Mouse (Mus musculus) kidney, embryonic 16.5 days (tissue): ENCODE measurements around the gene Mpped2. TPM values are rescaled to one million over a fixed set of nuclear protein-coding genes. Genes with fewer than 3 reads are reported as not detected.
A peak's percentile ranks its signal among the peaks of the same experiment; 100 is the strongest.

Experiments used
- ATAC-seq: fragments of 200-750 bp; cut with Nextera tagmentation; 2 replicates; pipeline ENCODE4 v1.8.0; 2017; ENCODE audit warnings: moderate TSS enrichment; ENCODE audit not compliant: low FRiP score, low TSS enrichment
- H3K27ac ChIP-seq: fragments of 300-500 bp; sonication (generic); 2 replicates; pipeline ENCODE4 v1.5.1; 2014; ENCODE audit warnings: low read length
- H3K27me3 ChIP-seq: fragments of 300-500 bp; sonication (generic); 2 replicates; pipeline ENCODE4 v1.6.1; 2014; ENCODE audit warnings: low read length, control low read depth, mixed read lengths; ENCODE audit not compliant: insufficient read depth
- H3K36me3 ChIP-seq: fragments of 300-500 bp; sonication (generic); 2 replicates; pipeline ENCODE4 v1.6.1; 2014; ENCODE audit warnings: low read length, control low read depth, mixed read lengths; ENCODE audit not compliant: insufficient read depth
- H3K4me1 ChIP-seq: fragments of 300-500 bp; sonication (generic); 2 replicates; pipeline ENCODE4 v1.6.1; 2014; ENCODE audit warnings: low read length, control low read depth, mixed read lengths; ENCODE audit not compliant: insufficient read depth
- H3K4me2 ChIP-seq: fragments of 300-500 bp; sonication (generic); replicated peaks from 2 replicates; pipeline ENCODE4 v1.6.1; 2014; ENCODE audit warnings: low read depth, low read length
- H3K4me3 ChIP-seq: fragments of 300-500 bp; sonication (generic); 2 replicates; pipeline ENCODE4 v1.5.1; 2014; ENCODE audit warnings: mild to moderate bottlenecking, low read length
- H3K9ac ChIP-seq: fragments of 300-500 bp; sonication (generic); replicated peaks from 2 replicates; pipeline ENCODE4 v1.6.1; 2014; ENCODE audit warnings: low read length
- H3K9me3 ChIP-seq: fragments of 300-500 bp; sonication (generic); 2 replicates; pipeline ENCODE4 v1.6.1; 2016; ENCODE audit warnings: low read length, control low read depth
- whole genome bisulfite sequencing: fragments of 180-500 bp; shearing (Covaris S2); extraction: QIAGEN DNeasy Blood & Tissue Kit; methylation state at CpG from one replicate; pipeline ENCODE4 v1.1.7; 2014; 5-methylcytosine and 5-hydroxymethylcytosine counted together
- polyA plus RNA-seq: library from polyadenylated mRNA; unstranded; fragments of >200 nt; fragmentation: Nextera tagmentation; extraction: Ambion mirVana; gene quantifications from 2 replicates; pipeline ENCODE4 v1.2.1, GENCODE M21; 2015

The Mpped2 gene
- 28.6 and 32.0 TPM in 2 replicates for polyA plus RNA-seq

DNA sequence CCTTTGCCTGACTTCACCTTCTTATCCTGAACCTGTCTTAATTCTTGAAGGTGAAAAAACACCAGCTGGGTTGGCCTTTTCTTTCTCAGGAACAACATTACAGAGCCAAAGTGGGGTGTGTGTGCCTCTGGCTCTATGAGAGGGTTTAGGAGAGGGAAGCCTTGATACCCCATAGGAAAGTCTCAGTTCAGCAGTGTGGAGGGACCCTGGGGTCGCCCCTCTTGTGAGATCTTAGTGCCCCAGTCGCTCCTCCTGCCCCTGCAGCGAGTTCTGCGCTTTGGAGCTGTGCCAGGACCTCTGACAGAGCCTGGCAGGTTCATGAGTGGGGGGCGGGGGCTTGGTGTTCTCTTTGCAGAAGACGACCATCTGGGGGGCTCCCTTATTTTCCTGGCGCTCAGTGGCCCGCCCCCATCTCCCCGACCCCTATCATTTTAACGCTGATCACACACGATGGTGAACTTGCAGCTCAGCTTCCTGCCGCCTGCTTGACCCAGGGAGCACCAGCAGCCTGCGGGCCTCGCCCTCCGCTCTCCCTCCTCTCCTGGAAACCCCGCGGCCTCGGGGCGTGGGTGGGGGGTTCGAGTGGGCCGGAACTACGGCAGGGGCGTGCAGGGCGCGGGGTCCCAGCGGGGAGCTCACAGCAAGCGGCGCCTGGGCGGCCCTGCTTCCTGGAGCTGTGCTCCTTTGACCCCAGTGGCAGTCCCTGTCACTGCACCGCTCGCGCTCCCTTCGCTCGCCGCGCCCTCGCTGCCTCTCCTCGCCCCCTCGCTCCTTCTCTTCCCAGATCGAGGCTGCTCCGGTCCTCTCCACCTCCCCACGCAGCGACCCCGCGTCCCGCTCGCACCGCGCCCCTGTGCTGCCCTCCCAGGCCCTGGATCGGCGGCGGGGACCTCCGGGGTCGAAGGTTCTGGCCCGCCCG is at the start of gene Mpped2:
Gene Mpped2, plus strand, starts transcription at position 487 of the 919 bp plus-strand sequence.
- Histone ChIP-seq H3K9ac (peak within 1 kb of the TSS; percentile 87), H3K4me3 (peak within 1 kb of the TSS; percentile 73), H3K27me3 (peaks cover 38% of the 10 kb centered on the region), H3K4me1 (peaks cover 22% of the 10 kb centered on the region), H3K27ac (peak within 1 kb of the TSS; percentile 87), H3K9me3 (no peaks in the 10 kb centered on the region), H3K36me3 (no peaks in the 10 kb centered on the region), H3K4me2 (peak within 1 kb of the TSS; percentile 99)
- under 1% methylated on average over 55 of the region's 56 CpGs for WGBS
- peak; percentile 85 for ATAC-seq

DNA sequence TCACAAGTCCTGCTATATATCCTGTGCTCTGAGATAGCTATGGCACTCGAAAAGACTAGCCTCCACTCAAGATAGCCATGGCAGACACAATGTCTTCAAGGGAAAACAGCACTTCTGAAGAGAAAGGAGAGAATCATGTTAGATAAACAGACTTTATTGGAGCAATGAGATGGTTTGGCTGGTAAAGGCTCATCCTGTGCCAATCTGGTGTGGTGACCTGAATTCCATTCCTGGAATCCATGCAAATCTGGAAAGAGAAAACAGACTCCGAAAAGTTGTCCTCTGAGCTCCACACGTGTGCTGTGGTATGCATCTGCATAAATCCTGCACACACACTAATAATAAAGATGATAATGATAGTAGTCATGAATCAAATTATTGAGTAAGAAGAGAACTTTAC is 48.3 kb upstream of the Mpped2 start:
- H3K4me3 ChIP-seq: no peak overlapping the region
- 94% methylated on average over 3 of the region's 3 CpGs for WGBS
- no peak overlapping the region for H3K27ac ChIP-seq
- H3K4me2 ChIP-seq: no peak overlapping the region
- no peak for ATAC-seq
- no peaks in the 10 kb centered on the region for H3K36me3 ChIP-seq
- no peak overlapping the region for H3K9ac ChIP-seq
- H3K27me3 ChIP-seq: no peaks in the 10 kb centered on the region
- H3K4me1 ChIP-seq: peaks cover 9% of the 10 kb centered on the region
- H3K9me3 ChIP-seq: no peaks in the 10 kb centered on the region

DNA sequence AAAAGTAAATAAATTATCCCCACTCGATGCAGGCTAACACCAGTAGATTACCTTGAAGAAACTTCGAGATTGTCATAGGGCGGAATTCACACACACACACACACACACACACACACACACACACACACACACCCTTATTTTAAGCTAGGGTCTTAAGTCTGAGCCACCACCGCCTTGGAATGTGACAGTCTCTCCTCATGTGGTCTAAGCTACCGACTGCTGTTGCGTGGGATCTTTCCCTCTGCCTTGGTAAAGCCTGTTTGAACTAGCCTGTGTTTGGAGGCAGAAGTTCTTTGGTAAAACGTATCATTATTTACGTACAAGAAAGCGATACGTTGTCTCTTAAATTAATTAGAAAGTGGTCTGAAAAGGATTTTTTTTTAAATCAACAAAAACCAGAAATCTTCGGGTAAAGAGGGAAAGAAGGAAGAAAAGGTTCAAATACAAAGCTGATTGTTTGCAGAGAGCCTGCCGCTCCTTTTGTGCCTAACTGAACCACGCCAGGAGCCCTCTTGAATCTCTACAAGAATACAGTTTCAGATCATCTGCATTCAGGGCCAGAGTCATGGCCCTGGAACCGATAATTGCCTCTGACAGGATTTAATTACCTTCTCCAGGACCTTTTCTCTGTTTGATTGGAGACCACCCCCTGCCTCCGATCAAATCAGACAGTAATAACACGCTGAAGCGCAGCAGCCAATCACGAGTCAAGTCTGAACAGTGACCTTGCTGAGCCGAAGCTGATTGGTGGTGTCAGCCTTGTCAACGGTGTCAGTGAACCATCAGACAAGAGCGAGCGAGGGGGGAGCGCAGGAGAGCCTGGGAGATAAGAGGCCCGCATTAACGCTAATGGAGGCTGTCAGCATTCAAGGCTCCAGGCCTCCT is 43.1 kb upstream of the Mpped2 start:
- peak overlapping the region; percentile 52 for H3K9ac ChIP-seq
- 7% methylated on average over 25 of the region's 25 CpGs for WGBS
- H3K27me3 ChIP-seq: no peaks in the 10 kb centered on the region
- peak overlapping the region; percentile 43 for H3K4me3 ChIP-seq
- H3K27ac ChIP-seq: no peak overlapping the region
- H3K9me3 ChIP-seq: no peaks in the 10 kb centered on the region
- H3K36me3 ChIP-seq: no peaks in the 10 kb centered on the region
- peak; percentile 96 for ATAC-seq
- peak overlapping the region; percentile 63 for H3K4me2 ChIP-seq
- H3K4me1 ChIP-seq: peaks cover 9% of the 10 kb centered on the region

DNA sequence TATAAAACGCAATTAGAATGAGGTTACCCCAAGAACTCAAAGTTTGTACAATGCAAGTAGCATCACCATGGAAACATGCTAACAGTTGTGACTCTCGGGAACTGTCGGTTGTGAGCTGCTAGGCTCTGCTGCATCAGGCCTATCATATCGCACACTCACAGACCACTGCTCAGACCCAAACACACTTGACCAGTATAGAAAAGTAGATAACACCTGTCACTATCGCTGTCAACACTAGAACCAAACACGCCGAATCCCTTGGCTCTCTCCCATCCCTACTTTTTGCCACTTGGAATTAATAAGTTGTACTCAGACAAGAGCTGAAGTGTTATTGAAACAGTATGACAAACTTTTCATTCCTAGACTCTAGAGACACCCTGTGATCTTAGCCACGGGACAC is 40.9 kb upstream of the Mpped2 start:
- WGBS: 82% methylated on average over 8 of the region's 8 CpGs
- Histone ChIP-seq H3K27me3 (no peaks in the 10 kb centered on the region), H3K36me3 (no peaks in the 10 kb centered on the region), H3K4me1 (peaks cover 9% of the 10 kb centered on the region), H3K4me2 (no peak overlapping the region), H3K9me3 (no peaks in the 10 kb centered on the region), H3K4me3 (no peak overlapping the region), H3K27ac (no peak overlapping the region), H3K9ac (no peak overlapping the region)
- ATAC-seq: no peak

DNA sequence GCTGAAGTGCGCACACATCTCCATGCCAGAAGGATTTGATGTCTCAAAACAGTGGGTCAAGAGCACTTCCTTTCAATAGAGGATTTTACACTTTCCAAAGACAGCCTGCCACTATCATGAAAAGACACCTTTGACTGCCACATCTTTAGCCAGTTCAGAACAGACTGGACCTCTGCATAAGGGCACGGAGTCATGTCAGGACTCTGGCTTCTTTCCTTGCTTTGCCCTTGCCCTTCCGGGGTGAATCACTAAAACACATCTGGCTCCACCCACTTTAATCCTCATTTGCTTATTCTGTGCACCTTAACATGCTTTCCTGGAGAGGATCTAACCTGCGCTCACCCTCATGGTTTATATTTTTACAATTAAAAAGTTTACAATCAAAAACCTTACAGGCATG is 40.3 kb upstream of the Mpped2 start:
- WGBS: 85% methylated on average over 4 of the region's 4 CpGs
- Histone ChIP-seq H3K4me2 (no peak overlapping the region), H3K9ac (no peak overlapping the region), H3K4me1 (peaks cover 9% of the 10 kb centered on the region), H3K27ac (no peak overlapping the region), H3K9me3 (no peaks in the 10 kb centered on the region), H3K4me3 (no peak overlapping the region), H3K36me3 (no peaks in the 10 kb centered on the region), H3K27me3 (no peaks in the 10 kb centered on the region)
- no peak for ATAC-seq

DNA sequence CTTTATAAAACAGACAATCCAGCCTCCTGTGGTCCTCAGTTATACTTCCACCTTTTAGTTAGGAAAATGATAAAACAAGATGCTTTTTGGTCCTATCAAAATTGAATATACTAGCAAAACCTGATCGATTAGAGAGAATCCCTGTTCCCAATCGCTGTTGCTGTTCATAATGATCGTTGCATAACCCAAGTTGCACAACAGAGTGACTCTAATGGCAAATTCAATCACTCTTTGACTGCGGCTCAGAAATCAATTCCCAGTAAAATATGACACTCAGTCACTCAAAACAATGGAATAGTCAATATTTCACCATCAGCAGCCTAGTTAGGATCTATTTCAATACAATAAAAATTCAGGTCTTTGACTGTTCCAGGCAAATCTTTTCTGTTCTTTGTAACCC is 39.8 kb upstream of the Mpped2 start:
- no peak for ATAC-seq
- 96% methylated on average over 4 of the region's 4 CpGs for WGBS
- no peaks in the 10 kb centered on the region for H3K36me3 ChIP-seq

DNA sequence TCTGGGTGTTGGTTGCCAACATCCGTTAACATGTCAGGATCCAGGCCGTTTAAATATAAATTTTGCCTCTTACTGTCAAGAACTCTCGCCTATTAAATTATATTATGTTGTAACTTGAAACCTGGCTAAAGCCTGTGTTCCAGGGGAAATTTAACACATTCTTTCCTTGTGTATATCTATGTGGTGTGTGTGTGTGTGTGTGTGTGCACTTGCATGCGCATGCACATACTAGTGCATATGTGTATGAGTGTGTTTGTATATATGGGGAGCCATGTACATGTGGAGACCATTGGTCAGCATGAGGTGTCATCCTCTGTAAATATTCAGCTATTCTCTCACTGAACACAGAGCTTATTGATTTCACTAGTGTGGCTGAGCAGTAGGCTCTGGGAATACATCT is 37.8 kb upstream of the Mpped2 start:
- no peak overlapping the region for H3K4me3 ChIP-seq
- WGBS: 41% methylated on average over 4 of the region's 4 CpGs
- ATAC-seq: no peak

More for the DNA sequence above, 39.8 kb upstream of the Mpped2 start:
- Histone ChIP-seq H3K4me2 (no peak overlapping the region), H3K4me3 (no peak overlapping the region), H3K4me1 (peaks cover 9% of the 10 kb centered on the region), H3K27me3 (no peaks in the 10 kb centered on the region), H3K27ac (no peak overlapping the region), H3K9me3 (no peaks in the 10 kb centered on the region), H3K9ac (no peak overlapping the region)

DNA sequence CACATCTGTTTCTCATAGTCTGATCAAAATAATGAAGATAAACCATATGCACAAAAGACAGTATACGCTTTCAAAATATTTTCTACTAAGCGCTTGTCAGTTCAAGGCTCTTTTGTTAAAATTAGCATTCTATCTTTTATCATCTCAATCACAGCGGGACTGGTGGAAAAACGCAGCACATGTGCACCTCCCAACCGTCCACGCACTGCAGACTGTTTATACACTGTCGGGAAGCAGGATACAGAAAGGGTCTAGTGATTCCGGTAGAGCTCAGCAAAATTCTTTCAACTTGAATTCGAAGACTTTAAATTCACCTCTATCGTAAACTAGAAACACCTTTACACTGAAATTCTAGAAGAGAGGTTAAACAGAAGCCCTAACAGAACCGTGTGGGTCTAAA is 27.8 kb upstream of the Mpped2 start:
- no peak for ATAC-seq
- Histone ChIP-seq H3K4me2 (no peak overlapping the region), H3K27me3 (no peaks in the 10 kb centered on the region), H3K9me3 (no peaks in the 10 kb centered on the region), H3K9ac (no peak overlapping the region), H3K27ac (no peak overlapping the region), H3K4me3 (no peak overlapping the region), H3K4me1 (no peaks in the 10 kb centered on the region), H3K36me3 (no peaks in the 10 kb centered on the region)
- WGBS: 61% methylated on average over 11 of the region's 11 CpGs

More for the DNA sequence above, 37.8 kb upstream of the Mpped2 start:
- H3K36me3 ChIP-seq: no peaks in the 10 kb centered on the region
- peaks cover 5% of the 10 kb centered on the region; the same call in 1 of the 2 replicates for H3K4me1 ChIP-seq
- H3K9ac ChIP-seq: no peak overlapping the region
- no peak overlapping the region for H3K27ac ChIP-seq
- no peak overlapping the region for H3K4me2 ChIP-seq
- H3K9me3 ChIP-seq: no peaks in the 10 kb centered on the region
- H3K27me3 ChIP-seq: no peaks in the 10 kb centered on the region

DNA sequence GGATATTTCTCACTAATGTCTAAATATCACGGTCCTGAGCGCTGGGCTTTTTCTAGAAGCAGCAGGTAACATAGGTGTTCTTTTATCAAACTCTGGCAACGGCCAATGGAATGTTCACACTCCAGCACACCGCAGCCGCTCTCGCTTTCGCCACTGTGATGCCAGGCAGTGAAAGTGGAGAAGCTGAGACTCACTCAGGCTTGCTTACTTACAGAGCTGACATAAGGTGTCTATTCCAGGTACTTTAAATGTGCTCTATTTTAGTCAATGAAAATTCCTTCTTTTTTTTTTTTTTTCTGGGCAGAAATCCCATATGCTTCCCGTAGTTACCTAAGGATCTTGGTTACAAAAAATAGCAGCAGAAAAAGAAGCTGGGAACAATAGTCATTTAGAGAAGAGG is 18.8 kb upstream of the Mpped2 start:
- ATAC-seq: no peak
- no peaks in the 10 kb centered on the region for H3K9me3 ChIP-seq
- no peaks in the 10 kb centered on the region for H3K27me3 ChIP-seq
- no peak overlapping the region for H3K9ac ChIP-seq
- H3K4me2 ChIP-seq: no peak overlapping the region
- WGBS: 68% methylated on average over 8 of the region's 8 CpGs
- peak overlapping the region; percentile 18; the same call in 1 of the 2 replicates for H3K27ac ChIP-seq
- no peaks in the 10 kb centered on the region for H3K4me1 ChIP-seq
- H3K36me3 ChIP-seq: no peaks in the 10 kb centered on the region
- no peak overlapping the region for H3K4me3 ChIP-seq
